Mouse (Mus musculus): Measurements from ENCODE around the gene Nadk2.

Nadk2 gene

GRCm38 (mm10) chr15:9070912-9071555 is at the start of gene Nadk2:
Gene Nadk2, plus strand, starts transcription at chr15:9071260.
- DNase-seq = peak; percentile 99 to 100

GRCm38 (mm10) chr15:9055704-9056103 is 15.4 kb upstream of the Nadk2 start:
- peak in 1 of 2 experiments; percentile 37 for DNase-seq

- DNase-seq = no peak
Observed at GRCm38 (mm10) chr15:9059856-9060255, 11.2 kb upstream of the Nadk2 start.

GRCm38 (mm10) chr15:9061150-9061882 is 9.7 kb upstream of the Nadk2 start:
- no peak for DNase-seq

- DNase-seq = no peak
Observed at GRCm38 (mm10) chr15:9068881-9069280, 2.2 kb upstream of the Nadk2 start.

- DNase-seq = no peak
Observed at GRCm38 (mm10) chr15:9070353-9070752, 707 bp upstream of the Nadk2 start.

- peak; percentile 29 to 72 for DNase-seq
Observed at GRCm38 (mm10) chr15:9071556-9072544, 790 bp downstream of the Nadk2 start.

GRCm38 (mm10) chr15:9072630-9073029 is 1.6 kb downstream of the Nadk2 start:
- peak; percentile 19 to 53 for DNase-seq

- peak in 1 of 2 experiments; percentile 18 for DNase-seq
Observed at GRCm38 (mm10) chr15:9073067-9073608, 2.1 kb downstream of the Nadk2 start.

GRCm38 (mm10) chr15:9073684-9074083 is 2.6 kb downstream of the Nadk2 start:
- DNase-seq = no peak

GRCm38 (mm10) chr15:9074139-9074538 is 3.1 kb downstream of the Nadk2 start:
- DNase-seq = peak; percentile 36 to 53

GRCm38 (mm10) chr15:9074671-9075070 is 3.6 kb downstream of the Nadk2 start:
- peak; percentile 46 to 59 for DNase-seq

- no peak for DNase-seq
Observed at GRCm38 (mm10) chr15:9075608-9076200, 4.6 kb downstream of the Nadk2 start.

- no peak for DNase-seq
Observed at GRCm38 (mm10) chr15:9078481-9079300, 7.6 kb downstream of the Nadk2 start.

GRCm38 (mm10) chr15:9079626-9080025 is 8.6 kb downstream of the Nadk2 start:
- DNase-seq = no peak

- DNase-seq = no peak
Observed at GRCm38 (mm10) chr15:9080206-9080605, 9.1 kb downstream of the Nadk2 start.

- DNase-seq = no peak
Observed at GRCm38 (mm10) chr15:9081294-9081693, 10.2 kb downstream of the Nadk2 start.

GRCm38 (mm10) chr15:9082753-9083152 is 11.7 kb downstream of the Nadk2 start:
- peak; percentile 57 to 66 for DNase-seq

- DNase-seq = no peak
Observed at GRCm38 (mm10) chr15:9086813-9087212, 15.8 kb downstream of the Nadk2 start.

GRCm38 (mm10) chr15:9087421-9087820 is 16.4 kb downstream of the Nadk2 start:
- peak; percentile 16 for DNase-seq

All from kidney, postnatal 36 days (tissue).